Mouse (Mus musculus) limb, embryonic 11.5 days (tissue): ENCODE results near the gene Rhebl1. TPM values are rescaled to one million over a fixed set of nuclear protein-coding genes. Genes with fewer than 3 reads are reported as not detected.

ENCODE experiments used
- ATAC-seq: fragments of 200-750 bp; cut with Nextera tagmentation; 2 replicates; pipeline ENCODE4 v1.8.0; 2017; ENCODE audit warnings: low read depth; ENCODE audit not compliant: insufficient number of reproducible peaks, low FRiP score, low TSS enrichment
- DNase-seq: peaks from one replicate; pipeline ENCODE4 v3.0.0-alpha.2; 2015; ENCODE audit warnings: low spot score
- H3K27ac ChIP-seq: fragments of 300-500 bp; sonication (generic); replicated peaks from 2 replicates; pipeline ENCODE4 v1.5.1; 2014; ENCODE audit warnings: low read depth, mild to moderate bottlenecking, low read length
- H3K27me3 ChIP-seq: fragments of 300-500 bp; sonication (generic); 2 replicates; pipeline ENCODE4 v1.6.1; 2014; ENCODE audit warnings: mild to moderate bottlenecking, low read length, mixed read lengths; ENCODE audit not compliant: control insufficient read depth, insufficient read depth
- H3K36me3 ChIP-seq: fragments of 300-500 bp; sonication (generic); 2 replicates; pipeline ENCODE4 v1.6.1; 2014; ENCODE audit warnings: mild to moderate bottlenecking, low read length, moderate library complexity, mixed read lengths; ENCODE audit not compliant: control insufficient read depth, insufficient read depth
- H3K4me1 ChIP-seq: fragments of 300-500 bp; sonication (generic); 2 replicates; pipeline ENCODE4 v1.6.1; 2014; ENCODE audit warnings: low read length, mixed read lengths; ENCODE audit not compliant: control insufficient read depth, insufficient read depth
- H3K4me2 ChIP-seq: fragments of 300-500 bp; sonication (generic); 2 replicates; pipeline ENCODE4 v1.6.1; 2014; ENCODE audit warnings: low read depth, mild to moderate bottlenecking, moderate library complexity; ENCODE audit not compliant: severe bottlenecking
- H3K4me3 ChIP-seq: fragments of 300-500 bp; sonication (generic); 2 replicates; pipeline ENCODE4 v1.5.1; 2014; ENCODE audit warnings: low read depth, low read length
- H3K9ac ChIP-seq: fragments of 300-500 bp; sonication (generic); 2 replicates; pipeline ENCODE4 v1.6.1; 2014; ENCODE audit warnings: mild to moderate bottlenecking, low read length
- H3K9me3 ChIP-seq: fragments of 300-500 bp; sonication (generic); 2 replicates; pipeline ENCODE4 v1.6.1; 2016; ENCODE audit warnings: low read length; ENCODE audit not compliant: control insufficient read depth
- WGBS: fragments of 180-500 bp; shearing (Covaris S2); extraction: QIAGEN DNeasy Blood & Tissue Kit; methylation state at CpG from one replicate; pipeline ENCODE4 v1.1.7; 2014; 5-methylcytosine and 5-hydroxymethylcytosine counted together
- polyA plus RNA-seq: library from polyadenylated mRNA; unstranded; fragments of >200 nt; fragmentation: Nextera tagmentation; extraction: Ambion mirVana; gene quantifications from 2 replicates; pipeline ENCODE4 v1.2.1, GENCODE M21; 2014

Rhebl1 gene
- polyA plus RNA-seq, 1 experiment from 2014 or later = 19.8 TPM

- DNase-seq (no peak), ATAC-seq (no peak)
- WGBS = 90% methylated on average over 3 of the region's 3 CpGs
- Histone ChIP-seq H3K9ac (no peak overlapping the region), H3K9me3 (no peaks in the 10 kb centered on the region), H3K4me2 (no peak overlapping the region), H3K36me3 (peaks cover 4% of the 10 kb centered on the region; the same call in 1 of the 2 replicates), H3K4me1 (peaks cover 11% of the 10 kb centered on the region), H3K27me3 (no peaks in the 10 kb centered on the region), H3K4me3 (no peak overlapping the region), H3K27ac (no peak overlapping the region)
Measured at GRCm38 (mm10) chr15:98930998-98931397, 36.7 kb upstream of the Rhebl1 start.

- no peak for DNase-seq
- no peak overlapping the region for H3K9ac ChIP-seq
- H3K4me1 ChIP-seq = peaks cover 6% of the 10 kb centered on the region; the same call in 1 of the 2 replicates
- 51% methylated on average over 8 of the region's 8 CpGs for WGBS
- ATAC-seq = no peak
- no peak overlapping the region for H3K4me2 ChIP-seq
- no peak overlapping the region for H3K27ac ChIP-seq
- H3K36me3 ChIP-seq = peaks cover 4% of the 10 kb centered on the region; the same call in 1 of the 2 replicates
- no peak overlapping the region for H3K4me3 ChIP-seq
- no peaks in the 10 kb centered on the region for H3K27me3 ChIP-seq
- no peaks in the 10 kb centered on the region for H3K9me3 ChIP-seq
Measured at GRCm38 (mm10) chr15:98930017-98930734, 35.8 kb upstream of the Rhebl1 start.

- Histone ChIP-seq H3K4me1 (peaks cover 5% of the 10 kb centered on the region; the same call in 1 of the 2 replicates), H3K27ac (no peak overlapping the region), H3K9me3 (no peaks in the 10 kb centered on the region), H3K4me3 (no peak overlapping the region), H3K4me2 (no peak overlapping the region), H3K36me3 (peaks cover 4% of the 10 kb centered on the region; the same call in 1 of the 2 replicates), H3K27me3 (no peaks in the 10 kb centered on the region), H3K9ac (no peak overlapping the region)
- 0 out of 2 replicates have a peak, but pooled peaks have one; percentile 11 for ATAC-seq
- 17% methylated on average over 13 of the region's 13 CpGs for WGBS
- DNase-seq = peak; percentile 80
Measured at GRCm38 (mm10) chr15:98928598-98929240, 34.4 kb upstream of the Rhebl1 start.

- DNase-seq = no peak
- WGBS = 78% methylated on average over 5 of the region's 5 CpGs
- H3K9me3 ChIP-seq = no peaks in the 10 kb centered on the region
- no peak overlapping the region for H3K27ac ChIP-seq
- H3K4me3 ChIP-seq = no peak overlapping the region
- ATAC-seq = no peak
- H3K4me1 ChIP-seq = peaks cover 2% of the 10 kb centered on the region; the same call in 1 of the 2 replicates
- no peaks in the 10 kb centered on the region for H3K27me3 ChIP-seq
- H3K9ac ChIP-seq = no peak overlapping the region
- peaks cover 4% of the 10 kb centered on the region; the same call in 1 of the 2 replicates for H3K36me3 ChIP-seq
- no peak overlapping the region for H3K4me2 ChIP-seq
Measured at GRCm38 (mm10) chr15:98927566-98927965, 33.2 kb upstream of the Rhebl1 start.

GRCm38 (mm10) chr15:98924682-98925081 is 30.3 kb upstream of the Rhebl1 start:
- Histone ChIP-seq H3K4me2 (no peak overlapping the region), H3K4me1 (peaks cover 2% of the 10 kb centered on the region; the same call in 1 of the 2 replicates), H3K9me3 (no peaks in the 10 kb centered on the region), H3K9ac (no peak overlapping the region), H3K27me3 (no peaks in the 10 kb centered on the region), H3K27ac (no peak overlapping the region), H3K36me3 (no peaks in the 10 kb centered on the region), H3K4me3 (no peak overlapping the region)
- ATAC-seq (no peak), DNase-seq (no peak)
- 74% methylated on average over 3 of the region's 3 CpGs for WGBS

GRCm38 (mm10) chr15:98923031-98923537 is 28.7 kb upstream of the Rhebl1 start:
- 87% methylated on average over 2 of the region's 2 CpGs for WGBS
- no peaks in the 10 kb centered on the region for H3K36me3 ChIP-seq
- no peak overlapping the region for H3K4me2 ChIP-seq
- H3K4me1 ChIP-seq = no peaks in the 10 kb centered on the region
- H3K9me3 ChIP-seq = no peaks in the 10 kb centered on the region
- ATAC-seq (no peak), DNase-seq (no peak)
- no peak overlapping the region for H3K4me3 ChIP-seq
- H3K27ac ChIP-seq = no peak overlapping the region
- no peaks in the 10 kb centered on the region for H3K27me3 ChIP-seq
- no peak overlapping the region for H3K9ac ChIP-seq

GRCm38 (mm10) chr15:98922581-98922980 is 28.2 kb upstream of the Rhebl1 start:
- Histone ChIP-seq H3K27me3 (no peaks in the 10 kb centered on the region), H3K4me1 (no peaks in the 10 kb centered on the region), H3K9me3 (no peaks in the 10 kb centered on the region), H3K4me2 (no peak overlapping the region), H3K36me3 (no peaks in the 10 kb centered on the region), H3K9ac (no peak overlapping the region), H3K27ac (no peak overlapping the region), H3K4me3 (no peak overlapping the region)
- DNase-seq (no peak), ATAC-seq (no peak)
- 59% methylated on average over 3 of the region's 3 CpGs for WGBS

GRCm38 (mm10) chr15:98921510-98921909 is 27.2 kb upstream of the Rhebl1 start:
- no peak for ATAC-seq
- H3K27me3 ChIP-seq = no peaks in the 10 kb centered on the region
- H3K9me3 ChIP-seq = no peaks in the 10 kb centered on the region
- 82% methylated on average over 5 of the region's 5 CpGs for WGBS
- no peak overlapping the region for H3K9ac ChIP-seq
- H3K4me2 ChIP-seq = no peak overlapping the region
- no peak for DNase-seq
- H3K4me3 ChIP-seq = no peak overlapping the region
- H3K4me1 ChIP-seq = peaks cover 4% of the 10 kb centered on the region
- no peaks in the 10 kb centered on the region for H3K36me3 ChIP-seq
- no peak overlapping the region for H3K27ac ChIP-seq
